Mouse (Mus musculus): ENCODE data around the gene Gm20449. TPM values are rescaled to one million over a fixed set of nuclear protein-coding genes. Genes with fewer than 3 reads are reported as not detected.

Gm20449 gene
- total and polyA plus RNA-seq, 2 experiments, result 0.13 to 0.18 TPM

- H3K9ac ChIP-seq (ENCODE audit: low read depth, low read length), result peak within 1 kb of the TSS; percentile 71
- H3K4me1 ChIP-seq (ENCODE audit: control insufficient read depth, insufficient read depth, low read length), result peaks cover 5% of the 10 kb centered on the region
- H3K79me2 ChIP-seq (ENCODE audit: control insufficient read depth, insufficient read depth, low read length), result peaks cover 3% of the 10 kb centered on the region; the same call in 1 of the 2 replicates
- under 1% methylated on average over 25 of the region's 25 CpGs for WGBS
- H3K4me3 ChIP-seq (ENCODE audit: insufficient read depth, low read depth, low read length), result peak within 1 kb of the TSS; percentile 52
- H3K36me3 ChIP-seq (ENCODE audit: control insufficient read depth, insufficient read depth, low read length), result no peaks in the 10 kb centered on the region
- TF ChIP-seq CTCF (IDR thresholded peaks at IDR 0.05; ENCODE audit: low read depth, low read length) (no peak), POLR2A (IDR thresholded peaks at IDR 0.05; ENCODE audit: extremely low read depth, insufficient read depth, low read length) (0 out of 2 replicates have a peak, but pooled peaks have one; percentile 15)
- H3K27me3 ChIP-seq (ENCODE audit: control insufficient read depth, insufficient read depth, low read length), result no peaks in the 10 kb centered on the region
- H3K27ac ChIP-seq (replicated peaks; ENCODE audit: insufficient read depth, low read depth, low read length), result peak within 1 kb of the TSS; percentile 78
- peak; percentile 97 for DNase-seq (ENCODE audit: extremely low read depth, low read depth, low spot score)
Measured at GRCm38 (mm10) chr7:41393048-41393971, 105.9 kb downstream of the Gm20449 start, which contains the start of gene AI987944. AI987944 (minus strand) TSS chr7:41393379.

Other genes with a start within 250 kb of the Gm20449 start
- gene AI987944, start 106.0 kb downstream of the Gm20449 start, total RNA-seq (2014; rRNA removed), result 13.9 and 21.8 TPM in 2 replicates
- gene AI987944, start 106.0 kb downstream of the Gm20449 start, polyA plus RNA-seq (2012; rRNA removed), result 3.4 and 3.9 TPM in 2 replicates
- gene Vmn2r57, start 50.7 kb downstream of the Gm20449 start, total RNA-seq (2014; rRNA removed), result 0.27 and 0.28 TPM in 2 replicates
- gene Vmn2r57, start 50.7 kb downstream of the Gm20449 start, polyA plus RNA-seq (2012; rRNA removed), result 0.04 and 0.05 TPM in 2 replicates
- 9.7 and 11.8 TPM in 2 replicates for gene AW146154, start 473 bp upstream of the Gm20449 start, total RNA-seq (2014; rRNA removed)
- gene AW146154, start 473 bp upstream of the Gm20449 start, polyA plus RNA-seq (2012; rRNA removed), result 1.7 and 2.7 TPM in 2 replicates
- gene Gm6871, start 74.2 kb upstream of the Gm20449 start, total RNA-seq (2014; rRNA removed), result not detected in 2 replicates
- not detected in 2 replicates for gene Gm6871, start 74.2 kb upstream of the Gm20449 start, polyA plus RNA-seq (2012; rRNA removed)
- gene 2610021A01Rik, start 99.8 kb upstream of the Gm20449 start, total RNA-seq (2014; rRNA removed), result 6.8 and 10.0 TPM in 2 replicates
- 2.1 and 2.3 TPM in 2 replicates for gene 2610021A01Rik, start 99.8 kb upstream of the Gm20449 start, polyA plus RNA-seq (2012; rRNA removed)
- 2.6 and 3.5 TPM in 2 replicates for gene Zfp788, start 133.8 kb upstream of the Gm20449 start, total RNA-seq (2014; rRNA removed)
- gene Zfp788, start 133.8 kb upstream of the Gm20449 start, polyA plus RNA-seq (2012; rRNA removed), result 0.13 and 0.55 TPM in 2 replicates